Mouse (Mus musculus): ENCODE measurements at regions not wholly inside any gene's neighbourhood (a gene's known extent, or its start where the extent isn't known, plus 50 kb on each side); places are given as distances from the start of the nearest gene placed in this dataset.

DNA sequence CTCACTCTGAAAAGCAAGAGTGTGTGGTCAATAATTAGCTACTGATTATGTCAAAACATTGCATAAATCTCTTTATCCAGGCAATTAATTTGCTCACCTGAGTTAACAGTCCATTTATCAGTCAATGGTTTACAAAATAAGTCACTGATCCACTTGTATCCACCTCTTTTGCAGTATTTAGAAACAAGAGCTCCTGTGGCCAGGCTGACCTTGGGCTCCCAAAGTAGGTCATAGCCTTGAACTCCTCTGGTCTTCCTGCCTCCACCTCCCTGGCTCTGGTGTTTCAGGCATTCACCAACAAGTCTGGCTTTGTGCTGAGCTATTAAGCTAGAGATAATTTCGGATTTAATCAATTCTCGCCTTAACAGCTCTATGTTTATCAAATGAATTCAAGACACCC, 675.8 kb upstream of the Tmem132c start:
- 86% methylated on average over 2 of the region's 2 CpGs for WGBS
- H3K36me3 ChIP-seq: no peaks in the 10 kb centered on the region
- no peak for DNase-seq (ENCODE audit: low spot score)
- no peak overlapping the region for H3K4me3 ChIP-seq
- no peak overlapping the region for H3K27ac ChIP-seq (replicated peaks)
- no peaks in the 10 kb centered on the region for H3K27me3 ChIP-seq (ENCODE audit: low read depth, poor library complexity, severe bottlenecking)
- no peaks in the 10 kb centered on the region for H3K9me3 ChIP-seq (replicated peaks)
- no peaks in the 10 kb centered on the region for H3K4me1 ChIP-seq

DNA sequence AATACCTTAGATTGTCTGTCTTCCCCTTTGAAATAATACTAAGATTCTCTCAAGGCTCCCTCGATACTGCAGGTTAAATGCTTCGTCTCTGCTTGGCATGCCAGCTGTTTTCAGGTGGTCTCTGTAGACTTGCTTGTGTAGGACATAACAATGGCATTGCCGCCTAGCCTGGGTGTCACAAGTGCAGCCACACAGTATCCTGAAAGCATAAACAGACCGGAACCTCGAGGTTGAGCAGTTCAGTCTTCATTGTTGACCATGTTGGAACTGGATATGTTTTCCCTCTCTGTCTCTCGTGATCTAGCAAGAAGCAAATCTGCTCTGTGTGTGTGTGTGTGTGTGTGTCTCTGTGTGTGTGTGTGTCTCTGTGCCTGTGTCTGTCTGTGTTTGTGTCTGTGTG, 675.4 kb upstream of the Tmem132c start:
- no peak for DNase-seq (ENCODE audit: low spot score)
- no peak overlapping the region for H3K27ac ChIP-seq (replicated peaks)
- 86% methylated on average over 6 of the region's 6 CpGs for WGBS
- H3K36me3 ChIP-seq: no peaks in the 10 kb centered on the region
- no peaks in the 10 kb centered on the region for H3K4me1 ChIP-seq
- no peaks in the 10 kb centered on the region for H3K27me3 ChIP-seq (ENCODE audit: low read depth, poor library complexity, severe bottlenecking)
- no peaks in the 10 kb centered on the region for H3K9me3 ChIP-seq (replicated peaks)
- H3K4me3 ChIP-seq: no peak overlapping the region

DNA sequence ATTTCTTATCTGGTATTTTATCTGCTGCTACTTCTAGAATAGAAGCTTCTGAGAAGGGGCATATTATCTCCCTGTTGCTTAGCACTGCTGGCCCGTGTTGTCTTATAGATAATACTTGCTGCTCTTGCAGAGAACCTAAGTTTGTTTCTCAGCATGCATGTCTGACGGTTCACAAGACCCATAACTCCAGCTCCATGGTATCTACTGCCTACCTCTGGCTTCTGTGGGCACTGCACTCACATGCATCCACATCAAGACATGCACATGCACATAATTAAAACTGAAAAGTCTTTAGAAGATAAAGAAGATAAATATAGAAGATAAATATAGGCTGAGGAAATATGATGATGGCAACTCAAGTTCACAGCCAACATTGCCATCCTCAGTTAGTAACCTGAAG, 667.8 kb upstream of the Tmem132c start:
- H3K4me3 ChIP-seq: no peak overlapping the region
- WGBS: 84% methylated on average over 2 of the region's 2 CpGs
- H3K36me3 ChIP-seq: no peaks in the 10 kb centered on the region
- no peaks in the 10 kb centered on the region for H3K27me3 ChIP-seq (ENCODE audit: low read depth, poor library complexity, severe bottlenecking)
- H3K4me1 ChIP-seq: no peaks in the 10 kb centered on the region
- no peak for DNase-seq (ENCODE audit: low spot score)
- no peak overlapping the region for H3K27ac ChIP-seq (replicated peaks)
- H3K9me3 ChIP-seq (replicated peaks): 0 out of 2 replicates have a peak, but pooled peaks cover 2% of the 10 kb centered on the region

DNA sequence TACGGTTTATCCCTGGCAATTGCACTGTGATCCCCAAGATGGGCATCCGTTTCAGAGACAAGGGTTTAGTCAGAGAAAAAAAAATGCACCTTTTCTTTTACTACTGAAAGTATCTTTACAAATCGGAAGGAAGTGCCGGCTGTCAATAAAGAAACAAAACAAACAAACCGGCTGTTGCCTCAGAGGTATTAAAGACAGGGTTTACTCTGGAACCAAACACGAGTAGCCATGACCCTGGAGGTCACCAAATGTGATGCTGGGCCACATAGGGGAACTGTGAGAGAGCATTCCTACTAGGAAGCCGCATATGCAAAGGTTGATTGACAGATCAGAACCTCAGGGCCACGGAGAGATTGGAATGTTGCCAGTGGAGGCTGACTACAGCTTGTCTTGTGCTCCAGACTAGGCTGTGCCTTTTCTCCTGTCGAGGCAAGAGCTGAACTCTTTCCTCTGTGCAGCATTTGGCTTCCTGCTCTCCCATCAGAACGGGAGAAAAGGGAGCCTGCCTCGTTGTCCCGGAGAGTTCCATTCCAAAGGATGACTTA, 643.8 kb upstream of the Tmem132c start:
- 71% methylated on average over 12 of the region's 12 CpGs for WGBS
- H3K4me3 ChIP-seq: no peak overlapping the region
- no peaks in the 10 kb centered on the region for H3K27me3 ChIP-seq (ENCODE audit: low read depth, poor library complexity, severe bottlenecking)
- no peak for DNase-seq (ENCODE audit: low spot score)
- 0 out of 2 replicates have a peak, but pooled peaks cover 4% of the 10 kb centered on the region for H3K9me3 ChIP-seq (replicated peaks)
- H3K4me1 ChIP-seq: no peaks in the 10 kb centered on the region
- H3K36me3 ChIP-seq: no peaks in the 10 kb centered on the region
- no peak overlapping the region for H3K27ac ChIP-seq (replicated peaks)

DNA sequence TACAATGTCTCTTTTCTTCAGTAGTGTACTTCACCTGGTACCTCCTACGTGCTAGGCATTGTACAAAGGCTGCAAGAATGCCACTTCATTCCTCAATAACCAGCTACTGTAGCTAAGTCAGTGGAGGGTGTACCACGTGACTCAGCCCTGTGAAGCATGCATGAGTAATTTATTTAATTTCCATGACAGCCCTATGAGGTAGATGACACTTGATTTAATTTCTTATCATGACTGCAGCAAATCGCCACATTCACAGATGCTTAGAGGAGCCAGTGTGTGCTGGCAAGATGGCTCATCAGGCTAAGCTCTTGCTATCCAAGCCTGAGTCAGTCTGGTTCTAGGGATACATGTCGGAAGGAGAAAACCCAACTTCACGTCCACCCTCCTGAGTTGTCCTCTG, 642.0 kb upstream of the Tmem132c start:
- Histone ChIP-seq H3K4me1 (no peaks in the 10 kb centered on the region), H3K36me3 (no peaks in the 10 kb centered on the region), H3K27ac (replicated peaks) (no peak overlapping the region), H3K9me3 (replicated peaks) (0 out of 2 replicates have a peak, but pooled peaks cover 4% of the 10 kb centered on the region), H3K4me3 (no peak overlapping the region), H3K27me3 (ENCODE audit: low read depth, poor library complexity, severe bottlenecking) (no peaks in the 10 kb centered on the region)
- 87% methylated on average over 5 of the region's 5 CpGs for WGBS
- no peak for DNase-seq (ENCODE audit: low spot score)

DNA sequence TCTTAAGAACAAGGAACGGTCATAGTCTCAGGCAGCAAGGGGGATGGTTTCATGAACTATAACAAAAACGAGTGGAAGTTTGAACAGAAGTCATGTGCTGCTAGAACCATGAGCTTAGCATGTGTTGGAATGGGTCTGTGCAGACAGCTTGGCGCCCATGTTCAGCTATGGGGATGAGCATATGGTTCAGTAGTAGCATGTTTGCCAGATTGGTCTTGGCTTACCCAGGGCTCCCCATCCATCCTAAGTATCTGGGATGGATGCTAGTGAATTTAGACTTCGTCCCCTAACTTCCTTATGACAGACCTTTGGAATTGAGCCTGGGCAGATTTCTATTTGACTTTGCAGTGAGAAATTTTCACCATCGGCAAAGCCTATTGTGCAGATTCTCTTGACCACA, 634.9 kb upstream of the Tmem132c start:
- 85% methylated on average over 5 of the region's 5 CpGs for WGBS

DNA sequence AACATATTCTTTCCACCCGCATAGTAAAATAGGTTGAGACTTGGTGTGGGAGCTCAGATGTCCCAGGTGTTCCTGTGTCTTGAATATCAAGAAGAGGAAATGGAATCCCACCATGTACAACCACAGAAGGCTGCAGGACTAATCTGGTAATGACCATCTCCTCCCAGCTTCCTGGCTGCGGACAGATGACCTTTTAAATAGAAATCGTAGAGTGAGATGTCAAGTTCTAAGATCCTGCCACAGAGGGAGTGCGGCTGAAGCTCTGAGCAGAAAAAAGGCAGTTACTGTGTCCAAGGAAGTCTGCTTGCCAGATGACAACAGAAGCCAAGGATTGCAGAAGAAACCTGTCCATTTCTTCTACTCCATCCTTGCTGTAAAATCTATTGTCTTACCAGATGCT, 629.0 kb upstream of the Tmem132c start:
- H3K27me3 ChIP-seq (ENCODE audit: low read depth, poor library complexity, severe bottlenecking): no peaks in the 10 kb centered on the region
- 87% methylated on average over 4 of the region's 4 CpGs for WGBS
- DNase-seq (ENCODE audit: low spot score): no peak
- H3K9me3 ChIP-seq (replicated peaks): 0 out of 2 replicates have a peak, but pooled peaks cover 2% of the 10 kb centered on the region
- no peak overlapping the region for H3K27ac ChIP-seq (replicated peaks)
- H3K4me3 ChIP-seq: no peak overlapping the region
- H3K36me3 ChIP-seq: no peaks in the 10 kb centered on the region
- H3K4me1 ChIP-seq: no peaks in the 10 kb centered on the region

More for the DNA sequence above, 634.9 kb upstream of the Tmem132c start:
- DNase-seq (ENCODE audit: low spot score): no peak
- Histone ChIP-seq H3K4me1 (no peaks in the 10 kb centered on the region), H3K27me3 (ENCODE audit: low read depth, poor library complexity, severe bottlenecking) (no peaks in the 10 kb centered on the region), H3K27ac (replicated peaks) (no peak overlapping the region), H3K4me3 (no peak overlapping the region), H3K9me3 (replicated peaks) (0 out of 2 replicates have a peak, but pooled peaks cover 2% of the 10 kb centered on the region), H3K36me3 (no peaks in the 10 kb centered on the region)

DNA sequence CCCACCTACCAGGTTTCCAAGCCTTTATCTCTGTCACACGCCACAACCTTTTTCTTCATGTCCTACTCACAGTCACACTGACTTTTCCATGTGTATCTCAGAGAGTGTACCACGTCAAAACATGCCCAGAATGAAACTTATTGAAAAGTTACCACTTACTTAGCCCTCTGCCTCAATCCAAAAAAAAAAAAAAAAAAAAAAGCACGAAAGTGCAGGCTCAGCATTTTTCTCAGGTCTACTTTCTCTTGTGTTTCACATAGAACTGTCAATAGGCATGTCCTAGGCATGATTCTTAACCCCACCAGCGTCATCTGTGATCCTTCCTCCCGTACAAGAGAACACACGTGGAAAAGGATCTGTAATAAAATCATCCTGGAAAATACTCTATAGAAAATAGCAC, 619.1 kb upstream of the Tmem132c start:
- Histone ChIP-seq H3K9me3 (replicated peaks) (no peaks in the 10 kb centered on the region), H3K27me3 (ENCODE audit: low read depth, poor library complexity, severe bottlenecking) (no peaks in the 10 kb centered on the region), H3K4me3 (no peak overlapping the region), H3K27ac (replicated peaks) (no peak overlapping the region), H3K36me3 (no peaks in the 10 kb centered on the region), H3K4me1 (no peaks in the 10 kb centered on the region)
- WGBS: 88% methylated on average over 6 of the region's 6 CpGs
- no peak for DNase-seq (ENCODE audit: low spot score)

DNA sequence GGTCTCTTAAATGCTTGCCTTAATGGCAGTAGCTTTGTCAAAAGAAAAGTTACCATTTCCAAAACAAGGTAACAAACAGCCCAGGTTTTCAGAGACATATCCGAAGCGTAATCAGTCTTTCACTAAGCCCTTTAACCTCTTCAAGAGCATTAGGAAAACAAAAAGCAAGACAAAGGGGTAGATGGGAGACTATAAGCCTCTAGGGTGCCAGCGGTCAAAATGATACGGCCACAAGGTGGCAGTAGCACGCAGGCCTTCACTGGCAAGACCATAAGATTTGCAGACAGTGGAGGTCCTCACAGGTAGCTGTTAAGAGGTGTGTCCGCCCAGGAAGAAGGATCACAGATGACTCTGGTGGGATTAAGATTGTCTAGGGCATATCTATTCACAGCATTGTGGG, 618.4 kb upstream of the Tmem132c start:
- 12% methylated on average over 6 of the region's 6 CpGs for WGBS
- Histone ChIP-seq H3K9me3 (replicated peaks) (no peaks in the 10 kb centered on the region), H3K4me3 (no peak overlapping the region), H3K27ac (replicated peaks) (no peak overlapping the region), H3K27me3 (ENCODE audit: low read depth, poor library complexity, severe bottlenecking) (no peaks in the 10 kb centered on the region), H3K36me3 (no peaks in the 10 kb centered on the region), H3K4me1 (no peaks in the 10 kb centered on the region)
- DNase-seq (ENCODE audit: low spot score): peak; percentile 63

DNA sequence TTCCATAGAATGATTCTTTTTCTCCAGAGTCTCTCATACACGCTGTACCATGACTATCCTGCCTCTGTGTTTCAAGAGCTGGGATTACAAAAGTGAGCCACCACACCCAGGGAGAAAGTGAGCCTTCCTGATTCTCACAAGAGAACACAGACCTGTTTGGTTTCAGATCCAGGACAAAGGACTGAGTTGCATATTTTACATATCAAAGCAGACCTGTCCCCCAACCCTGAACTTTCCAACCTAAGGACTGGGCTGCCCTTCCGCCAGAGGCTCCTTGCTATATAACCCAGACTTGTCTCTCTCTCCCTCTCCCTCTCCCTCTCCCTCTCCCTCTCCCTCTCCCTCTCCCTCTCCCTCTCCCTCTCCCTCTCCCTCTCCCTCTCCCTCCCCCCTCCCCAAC, 611.8 kb upstream of the Tmem132c start:
- no peak overlapping the region for H3K27ac ChIP-seq (replicated peaks)
- no peak overlapping the region for H3K4me3 ChIP-seq
- no peaks in the 10 kb centered on the region for H3K9me3 ChIP-seq (replicated peaks)
- no peaks in the 10 kb centered on the region for H3K27me3 ChIP-seq (ENCODE audit: low read depth, poor library complexity, severe bottlenecking)
- 33% methylated on average over 2 of the region's 2 CpGs for WGBS
- H3K4me1 ChIP-seq: no peaks in the 10 kb centered on the region
- no peaks in the 10 kb centered on the region for H3K36me3 ChIP-seq
- DNase-seq (ENCODE audit: low spot score): no peak

DNA sequence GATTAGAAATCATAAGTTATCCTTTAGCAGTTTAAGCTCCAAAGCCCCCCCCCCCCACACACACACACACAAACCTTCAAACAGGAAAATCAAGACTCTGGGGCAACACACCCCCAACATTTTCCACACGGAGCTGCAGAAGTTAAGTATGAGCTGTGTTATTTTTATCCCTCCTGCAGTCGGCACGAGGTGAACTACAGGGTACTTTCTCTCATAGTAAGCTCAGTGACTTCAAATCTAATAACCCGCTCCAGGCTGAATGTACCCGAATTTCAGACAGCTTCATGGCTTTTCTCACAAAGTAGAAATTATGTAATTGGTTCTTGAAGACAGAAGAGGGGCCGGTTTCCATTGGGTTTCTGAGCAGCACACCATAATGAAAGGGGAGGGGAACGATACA, 591.2 kb upstream of the Tmem132c start:
- Histone ChIP-seq H3K36me3 (no peaks in the 10 kb centered on the region), H3K4me3 (no peak overlapping the region), H3K27ac (replicated peaks) (no peak overlapping the region), H3K9me3 (replicated peaks) (no peaks in the 10 kb centered on the region), H3K4me1 (no peaks in the 10 kb centered on the region), H3K27me3 (ENCODE audit: low read depth, poor library complexity, severe bottlenecking) (no peaks in the 10 kb centered on the region)
- DNase-seq (ENCODE audit: low spot score): no peak
- WGBS: 90% methylated on average over 7 of the region's 7 CpGs

DNA sequence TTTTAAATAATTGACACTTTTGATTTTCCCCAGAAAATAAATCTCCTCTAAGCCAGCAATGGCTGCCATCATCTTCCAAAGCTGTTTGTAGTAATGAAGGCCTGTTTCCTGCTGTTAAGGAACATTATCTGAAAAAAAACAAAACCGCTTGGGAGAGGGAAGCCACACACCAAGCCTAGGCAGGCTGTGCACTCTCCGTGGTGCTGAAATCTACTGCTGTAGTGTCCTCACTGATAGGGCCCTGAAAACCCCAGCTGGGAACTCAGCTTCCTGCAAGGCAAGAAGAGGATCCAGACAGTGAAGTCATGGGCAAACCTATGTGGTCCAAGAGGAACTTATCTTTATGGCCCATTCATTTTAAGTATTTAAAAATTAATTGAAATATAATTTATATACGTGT, 590.2 kb upstream of the Tmem132c start:
- Histone ChIP-seq H3K9me3 (replicated peaks) (no peaks in the 10 kb centered on the region), H3K36me3 (no peaks in the 10 kb centered on the region), H3K27me3 (ENCODE audit: low read depth, poor library complexity, severe bottlenecking) (no peaks in the 10 kb centered on the region), H3K4me1 (no peaks in the 10 kb centered on the region), H3K4me3 (no peak overlapping the region), H3K27ac (replicated peaks) (no peak overlapping the region)
- DNase-seq (ENCODE audit: low spot score): peak; percentile 36
- WGBS: 25% methylated on average over 3 of the region's 3 CpGs

DNA sequence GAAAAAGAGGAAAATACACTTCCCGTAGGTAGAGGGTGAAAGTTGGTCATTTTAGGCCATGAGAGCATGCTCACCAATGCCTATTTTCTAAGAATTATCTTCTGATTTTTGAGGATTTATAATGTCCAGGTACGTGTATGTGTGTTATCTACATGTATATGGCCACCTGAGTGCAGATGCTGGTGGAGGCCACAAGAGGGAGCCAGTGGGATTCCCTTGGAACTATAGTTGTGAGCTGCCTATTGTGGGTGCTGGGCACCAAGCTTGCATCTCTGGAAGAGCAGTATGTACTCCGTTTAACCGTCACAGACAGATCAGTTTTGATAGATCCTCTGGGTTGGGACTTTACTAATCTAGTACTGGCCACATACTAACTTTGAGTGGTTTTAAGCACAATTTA, 579.0 kb upstream of the Tmem132c start:
- H3K9me3 ChIP-seq (replicated peaks): no peaks in the 10 kb centered on the region
- 92% methylated on average over 4 of the region's 4 CpGs for WGBS
- H3K4me3 ChIP-seq: no peak overlapping the region
- H3K4me1 ChIP-seq: no peaks in the 10 kb centered on the region
- no peaks in the 10 kb centered on the region for H3K27me3 ChIP-seq (ENCODE audit: low read depth, poor library complexity, severe bottlenecking)
- no peak overlapping the region for H3K27ac ChIP-seq (replicated peaks)
- no peak for DNase-seq (ENCODE audit: low spot score)
- H3K36me3 ChIP-seq: no peaks in the 10 kb centered on the region

DNA sequence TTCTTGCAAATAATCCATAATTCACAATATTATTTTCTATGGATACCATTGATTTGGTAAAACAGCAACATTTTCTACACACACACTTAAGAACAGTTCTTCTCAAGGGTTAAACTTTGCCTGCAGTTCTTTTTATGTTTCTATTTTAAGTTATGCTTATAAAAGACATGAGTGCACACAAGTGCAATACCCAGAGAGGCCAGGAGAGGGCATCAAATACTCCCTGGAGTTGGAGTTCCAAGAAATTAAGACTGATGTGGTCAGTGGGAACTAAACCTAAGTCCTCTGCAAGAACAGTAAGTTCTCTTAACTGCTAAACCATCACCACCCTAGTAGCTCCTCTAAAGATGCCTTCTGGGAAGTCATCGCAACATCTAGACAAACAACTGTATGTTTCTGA, 570.5 kb upstream of the Tmem132c start:
- H3K27me3 ChIP-seq (ENCODE audit: low read depth, poor library complexity, severe bottlenecking): no peaks in the 10 kb centered on the region
- no peaks in the 10 kb centered on the region for H3K9me3 ChIP-seq (replicated peaks)
- H3K4me1 ChIP-seq: no peaks in the 10 kb centered on the region
- no peak overlapping the region for H3K4me3 ChIP-seq
- DNase-seq (ENCODE audit: low spot score): peak; percentile 51
- H3K36me3 ChIP-seq: no peaks in the 10 kb centered on the region
- WGBS: 82% methylated on average over 1 of the region's 1 CpGs
- H3K27ac ChIP-seq (replicated peaks): no peak overlapping the region
